8 mouse cellular contexts compared by ENCODE assay signal in genomic region chr11:98960313-98960906, GRCm38 (mm10). TPM values are rescaled to one million over a fixed set of nuclear protein-coding genes. Genes with fewer than 3 reads are reported as not detected.
A peak's percentile ranks its signal among the peaks of the same experiment; 100 is the strongest.
DNase-seq lines count a peak whose midpoint lies in the region; ATAC-seq and TF ChIP-seq lines count a peak whose summit lies in the region.

No protein-coding gene starts in this region.

- H3K4me1 ChIP-seq in CH12.LX (ENCODE audit: control insufficient read depth in 1 of 2, insufficient read depth in 2 of 2) = peaks cover 34 to 58% of the 10 kb centered on the region in 2 experiments
- H3K4me1 ChIP-seq in forebrain, embryonic 14.5 days (ENCODE audit: control insufficient read depth, insufficient read depth, low read length) = peaks cover 55% of the 10 kb centered on the region
- H3K4me1 ChIP-seq in hindbrain, embryonic 13.5 days (replicated peaks) = peaks cover 75% of the 10 kb centered on the region
- H3K4me1 ChIP-seq in liver, adult 2 months (ENCODE audit: control insufficient read depth, insufficient read depth, low read length) = peaks cover 28% of the 10 kb centered on the region
- H3K4me1 ChIP-seq in midbrain, embryonic 16.5 days (ENCODE audit: control insufficient read depth, insufficient read depth, low read length) = peaks cover 51% of the 10 kb centered on the region

- H3K27me3 ChIP-seq in CH12.LX (replicated peaks) = no peaks in the 10 kb centered on the region
- H3K27me3 ChIP-seq in forebrain, embryonic 14.5 days (replicated peaks; ENCODE audit: control insufficient read depth, insufficient read depth, low read length) = peaks cover 10% of the 10 kb centered on the region; the same call in 1 of the 2 replicates
- no peaks in the 10 kb centered on the region for H3K27me3 ChIP-seq in hindbrain, embryonic 13.5 days
- H3K27me3 ChIP-seq in liver, adult 2 months (ENCODE audit: control insufficient read depth, insufficient read depth, low read length) = no peaks in the 10 kb centered on the region
- H3K27me3 ChIP-seq in midbrain, embryonic 16.5 days (ENCODE audit: control insufficient read depth, insufficient read depth, low read depth, low read length) = peaks cover 10% of the 10 kb centered on the region

- dilution Hi-C loops in CH12.LX (cut with MboI; ENCODE audit: extremely low pct_ligation_motif_present, extremely low pct_unique_long_range_greater_than_20kb, low sequenced_read_pairs) = no loop called here

- H3K4me3 ChIP-seq in CH12.LX (replicated peaks in 1 of 3; ENCODE audit: low read depth in 2 of 3, low read length in 2 of 3, poor library complexity in 1 of 3) = peak overlapping the region in 1 of 3 experiments; percentile 54
- peak overlapping the region; percentile 57 for H3K4me3 ChIP-seq in forebrain, embryonic 14.5 days (ENCODE audit: low read depth, low read length)
- H3K4me3 ChIP-seq in hindbrain, embryonic 13.5 days = peak overlapping the region; percentile 64
- peak overlapping the region; percentile 81 for H3K4me3 ChIP-seq in liver, adult 2 months (ENCODE audit: insufficient read depth, low read depth, low read length)
- H3K4me3 ChIP-seq in midbrain, embryonic 16.5 days (ENCODE audit: low read depth, low read length) = peak overlapping the region; percentile 54

- no peak for TF ChIP-seq POLR2A in CH12.LX (IDR thresholded peaks at IDR 0.05; ENCODE audit: low read depth, low read length)
- TF ChIP-seq POLR2A in liver, adult 2 months (IDR thresholded peaks at IDR 0.05; ENCODE audit: extremely low read depth, insufficient read depth, low read length) = peak; percentile 45; the same call in 1 of the 2 replicates

- no peak for TF ChIP-seq RAD21 in CH12.LX (IDR thresholded peaks at IDR 0.05; ENCODE audit: low read depth, low read length)

- H3K4me2 ChIP-seq in CH12.LX (ENCODE audit: insufficient read depth, low read depth, poor library complexity, severe bottlenecking) = peak overlapping the region; percentile 59
- peak overlapping the region; percentile 100 for H3K4me2 ChIP-seq in forebrain, embryonic 14.5 days (ENCODE audit: low read length)
- peak overlapping the region; percentile 99 for H3K4me2 ChIP-seq in hindbrain, embryonic 13.5 days
- peak overlapping the region; percentile 92 for H3K4me2 ChIP-seq in midbrain, embryonic 16.5 days (ENCODE audit: low read length)

- no peak overlapping the region for H3K27ac ChIP-seq in CH12.LX (ENCODE audit: insufficient read depth, low read depth)
- H3K27ac ChIP-seq in forebrain, embryonic 14.5 days (ENCODE audit: low read depth, low read length) = 0 out of 2 replicates have a peak overlapping the region, but pooled peaks have one; percentile 27
- H3K27ac ChIP-seq in hindbrain, embryonic 13.5 days = peak overlapping the region; percentile 95
- peak overlapping the region; percentile 90 for H3K27ac ChIP-seq in liver, adult 2 months (replicated peaks; ENCODE audit: insufficient read depth, low read depth, low read length)
- no peak overlapping the region for H3K27ac ChIP-seq in midbrain, embryonic 16.5 days (ENCODE audit: low read length)

- no peak for TF ChIP-seq EP300 in CH12.LX (IDR thresholded peaks at IDR 0.05; ENCODE audit: low read length)

- 0 out of 2 replicates have a peak, but pooled peaks cover 3% of the 10 kb centered on the region for H3K79me2 ChIP-seq in CH12.LX (replicated peaks; ENCODE audit: control insufficient read depth, extremely low read depth, insufficient read depth, poor library complexity, severe bottlenecking)
- H3K79me2 ChIP-seq in liver, adult 2 months (ENCODE audit: control insufficient read depth, insufficient read depth, low read length) = peaks cover 3% of the 10 kb centered on the region; the same call in 1 of the 2 replicates

- no peak overlapping the region for H3K9ac ChIP-seq in CH12.LX (ENCODE audit: insufficient read depth, low read depth)
- H3K9ac ChIP-seq in forebrain, embryonic 14.5 days (ENCODE audit: low read length) = peak overlapping the region; percentile 70
- peak overlapping the region; percentile 85 for H3K9ac ChIP-seq in hindbrain, embryonic 13.5 days
- H3K9ac ChIP-seq in liver, adult 2 months (ENCODE audit: low read depth, low read length) = peak overlapping the region; percentile 82
- H3K9ac ChIP-seq in midbrain, embryonic 16.5 days (ENCODE audit: low read depth, low read length) = peak overlapping the region; percentile 72

- no peaks in the 10 kb centered on the region for H3K9me3 ChIP-seq in CH12.LX (replicated peaks; ENCODE audit: low read length)
- no peaks in the 10 kb centered on the region for H3K9me3 ChIP-seq in forebrain, embryonic 14.5 days (replicated peaks; ENCODE audit: control insufficient read depth, low read length)
- H3K9me3 ChIP-seq in hindbrain, embryonic 13.5 days = no peaks in the 10 kb centered on the region
- H3K9me3 ChIP-seq in midbrain, embryonic 16.5 days (replicated peaks; ENCODE audit: control insufficient read depth, low read length, poor library complexity, severe bottlenecking) = no peaks in the 10 kb centered on the region

- under 1% methylated on average over 50 of the region's 53 CpGs for whole genome bisulfite sequencing in forebrain, embryonic 14.5 days
- WGBS in hindbrain, embryonic 13.5 days = under 1% methylated on average over 51 of the region's 53 CpGs
- 1% methylated on average over 49 of the region's 53 CpGs for WGBS in liver, adult 2 months
- WGBS in midbrain, embryonic 16.5 days = under 1% methylated on average over 46 of the region's 53 CpGs

- DNase-seq in CH12.LX (ENCODE audit: extremely low read depth) = no peak
- DNase-seq in adrenal gland, adult 18-20 months (ENCODE audit: low spot score in 2 of 2) = peak; percentile 75 to 83
- no peak for DNase-seq in forebrain, embryonic 14.5 days (ENCODE audit: low spot score)
- peak; percentile 71 for DNase-seq in liver, adult 2 months (ENCODE audit: extremely low read depth, low read depth, low spot score)
- peak; percentile 93 for DNase-seq in thymus, postnatal 4 days
- no peak for DNase-seq in right cerebral cortex, postnatal 25 days

- peaks cover 10 to 38% of the 10 kb centered on the region in 2 experiments for H3K36me3 ChIP-seq in CH12.LX (replicated peaks in 1 of 2; ENCODE audit: control insufficient read depth in 1 of 2, insufficient read depth in 1 of 2, low read length in 1 of 2)
- H3K36me3 ChIP-seq in forebrain, embryonic 14.5 days (ENCODE audit: control insufficient read depth, insufficient read depth, low read length) = no peaks in the 10 kb centered on the region
- no peaks in the 10 kb centered on the region for H3K36me3 ChIP-seq in hindbrain, embryonic 13.5 days
- no peaks in the 10 kb centered on the region for H3K36me3 ChIP-seq in liver, adult 2 months (ENCODE audit: control insufficient read depth, insufficient read depth, low read length)
- no peaks in the 10 kb centered on the region for H3K36me3 ChIP-seq in midbrain, embryonic 16.5 days (ENCODE audit: control insufficient read depth, insufficient read depth, low read length)

- in situ Hi-C loops in CH12.LX (cut with MboI; ENCODE audit: low pct_ligation_motif_present, low pct_unique_long_range_greater_than_20kb, low sequenced_read_pairs) = no loop called here

- ATAC-seq in forebrain, embryonic 14.5 days = peak; percentile 15
- no peak for ATAC-seq in hindbrain, embryonic 13.5 days (ENCODE audit: low FRiP score)
- no peak for ATAC-seq in midbrain, embryonic 16.5 days

- TF ChIP-seq CTCF in CH12.LX (conservative IDR thresholded peaks at IDR 0.05 in 1 of 2, IDR thresholded peaks at IDR 0.05 in 1 of 2; ENCODE audit: low read depth in 2 of 2, low read length in 2 of 2) = no peak
- no peak for TF ChIP-seq CTCF in liver, adult 2 months (IDR thresholded peaks at IDR 0.05; ENCODE audit: low read depth, low read length)

TF ChIP-seq in CH12.LX, 34 proteins besides CTCF, POLR2A, EP300 and RAD21 (continues in another document):
- TF ChIP-seq IRF4 (IDR thresholded peaks at IDR 0.05; ENCODE audit: low read depth, low read length) (no peak), CHD1 (IDR thresholded peaks at IDR 0.05; ENCODE audit: low read depth, low read length) (no peak), TCF12 (IDR thresholded peaks at IDR 0.05; ENCODE audit: low read depth, low read length) (no peak), MAX (IDR thresholded peaks at IDR 0.05; ENCODE audit: low read length) (no peak), HCFC1 (IDR thresholded peaks at IDR 0.05; ENCODE audit: low read depth, low read length) (no peak), JUN (IDR thresholded peaks at IDR 0.05; ENCODE audit: insufficient read depth, low read depth, low read length) (no peak), NRF1 (IDR thresholded peaks at IDR 0.05; ENCODE audit: low read depth, low read length) (no peak)

RNA-seq across cellular contexts. Expression of gene Gjd3, which starts 22.4 kb away (rescaled TPM):
- total RNA-seq in CH12.LX (2012; rRNA removed) (0.47 and 0.50 TPM in 2 replicates), CH12.LX (2014; rRNA removed) (not detected in 2 replicates)
- polyA plus RNA-seq in CH12.LX (2012; ENCODE audit: insufficient read length, low read depth) = not detected in 2 replicates
- total RNA-seq in adrenal gland, adult 18-20 months (2021) = not detected
- 0.27 and 0.28 TPM in 2 replicates for polyA plus RNA-seq in forebrain, embryonic 14.5 days (2014; fragmentation: Nextera tagmentation; extraction: Ambion mirVana)
- polyA plus RNA-seq in hindbrain, embryonic 13.5 days (2015; fragmentation: Nextera tagmentation; extraction: Ambion mirVana) = 1.5 and 1.6 TPM in 2 replicates
- total RNA-seq in liver, adult 2 months (2014; rRNA removed) = not detected in 2 replicates
- polyA plus RNA-seq in liver, adult 2 months (2012; rRNA removed) = 0.11 TPM in 1 of 2 replicates, not detected in the other
- 1.0 and 1.9 TPM in 2 replicates for polyA plus RNA-seq in midbrain, embryonic 16.5 days (2015; fragmentation: Nextera tagmentation; extraction: Ambion mirVana)

RNA-seq across cellular contexts. Expression of gene Rara, which starts 32.8 kb away (rescaled TPM):
- total RNA-seq in CH12.LX (2012; rRNA removed) = 11.1 and 12.1 TPM in 2 replicates
- 2.7 and 4.5 TPM in 2 replicates for total RNA-seq in CH12.LX (2014; rRNA removed)
- polyA plus RNA-seq in CH12.LX (2012; ENCODE audit: insufficient read length, low read depth) = 12.4 and 13.7 TPM in 2 replicates
- 10 to 100 TPM; 16.2 to 16.7 TPM for total RNA-seq in adrenal gland, adult 18-20 months (2021)
- 8.2 and 9.8 TPM in 2 replicates for polyA plus RNA-seq in forebrain, embryonic 14.5 days (2014; fragmentation: Nextera tagmentation; extraction: Ambion mirVana)
- polyA plus RNA-seq in hindbrain, embryonic 13.5 days (2015; fragmentation: Nextera tagmentation; extraction: Ambion mirVana) = 17.1 and 20.3 TPM in 2 replicates
- total RNA-seq in liver, adult 2 months (2014; rRNA removed) = 3.7 and 4.5 TPM in 2 replicates
- polyA plus RNA-seq in liver, adult 2 months (2012; rRNA removed) = 14.1 and 14.6 TPM in 2 replicates
- polyA plus RNA-seq in midbrain, embryonic 16.5 days (2015; fragmentation: Nextera tagmentation; extraction: Ambion mirVana) = 9.5 and 9.6 TPM in 2 replicates

RNA-seq across cellular contexts. Expression of gene Cdc6, which starts 52.8 kb away (rescaled TPM):
- total RNA-seq in CH12.LX (2012; rRNA removed) = 47.4 and 78.9 TPM in 2 replicates
- 93.7 and 99.3 TPM in 2 replicates for total RNA-seq in CH12.LX (2014; rRNA removed)
- polyA plus RNA-seq in CH12.LX (2012; ENCODE audit: insufficient read length, low read depth) = 81.3 and 91.9 TPM in 2 replicates
- total RNA-seq in adrenal gland, adult 18-20 months (2021) = under 1 TPM; 0.32 to 0.43 TPM
- 14.1 and 16.4 TPM in 2 replicates for polyA plus RNA-seq in forebrain, embryonic 14.5 days (2014; fragmentation: Nextera tagmentation; extraction: Ambion mirVana)
- polyA plus RNA-seq in hindbrain, embryonic 13.5 days (2015; fragmentation: Nextera tagmentation; extraction: Ambion mirVana) = 5.9 and 6.0 TPM in 2 replicates
- total RNA-seq in liver, adult 2 months (2014; rRNA removed) = 0.09 and 0.20 TPM in 2 replicates
- polyA plus RNA-seq in liver, adult 2 months (2012; rRNA removed) = 0.07 TPM in 1 of 2 replicates, not detected in the other
- 2.4 TPM in 2 replicates for polyA plus RNA-seq in midbrain, embryonic 16.5 days (2015; fragmentation: Nextera tagmentation; extraction: Ambion mirVana)

Comparison
In these comparisons a context has a peak if more than half of its experiments do, and no peak if none do; other contexts are left out.
1. DNase-seq: peak in adrenal gland, adult 18-20 months (2 of 2), liver, adult 2 months (single experiment) and thymus, postnatal 4 days (single experiment); none in CH12.LX (single experiment), forebrain, embryonic 14.5 days (single experiment) and right cerebral cortex, postnatal 25 days (single experiment).
2. H3K27ac ChIP-seq: peak in forebrain, embryonic 14.5 days (single experiment), hindbrain, embryonic 13.5 days (single experiment) and liver, adult 2 months (single experiment); none in CH12.LX (single experiment) and midbrain, embryonic 16.5 days (single experiment).
3. Peak in every context shown above with its lines, with median percentiles within 50 percentile points of each other: H3K4me2 ChIP-seq.